In genomic region chr9:51007726-51008067, GRCm38 (mm10) we compare ENCODE assay signal across 9 mouse cellular contexts. TPM values are rescaled to one million over a fixed set of nuclear protein-coding genes. Genes with fewer than 3 reads are reported as not detected.
DNase-seq lines count a peak whose midpoint lies in the region; ATAC-seq and TF ChIP-seq lines count a peak whose summit lies in the region.
"Had no signal": no experiment of that assay in that cellular context is flagged by ENCODE, and none has a peak within 500 bp of the region (broad histone marks: within the 10 kb centered on the region; RNA-seq: fewer than 3 reads in every experiment).

No protein-coding gene starts in this region.

- no peak overlapping the region for H3K27ac ChIP-seq in heart, embryonic 11.5 days (ENCODE audit: low read depth, low read length)
- H3K27ac ChIP-seq in forebrain, embryonic 12.5 days, result no peak overlapping the region
- peak overlapping the region; percentile 79 for H3K27ac ChIP-seq in liver, embryonic 14.5 days

- peak overlapping the region; percentile 79 for H3K4me2 ChIP-seq in heart, embryonic 11.5 days
- H3K4me2 ChIP-seq in forebrain, embryonic 12.5 days, result peak overlapping the region; percentile 82
- H3K4me2 ChIP-seq in liver, embryonic 14.5 days (ENCODE audit: low read depth), result peak overlapping the region; percentile 88

- TF ChIP-seq CTCF in C2C12 (IDR thresholded peaks at IDR 0.05; ENCODE audit: control insufficient read depth, insufficient read depth, insufficient read length), result no peak
- no peak for TF ChIP-seq CTCF in liver, embryonic 14.5 days (IDR thresholded peaks at IDR 0.05; ENCODE audit: low read depth)

- H3K9ac ChIP-seq in heart, embryonic 11.5 days (ENCODE audit: low read depth, low read length), result peak overlapping the region; percentile 86
- peak overlapping the region; percentile 87 for H3K9ac ChIP-seq in forebrain, embryonic 12.5 days
- H3K9ac ChIP-seq in liver, embryonic 14.5 days (replicated peaks), result peak overlapping the region; percentile 88

- DNase-seq in heart, postnatal 36 days, result no peak
- no peak for DNase-seq in liver, embryonic 14.5 days (ENCODE audit: low read depth in 3 of 3, low spot score in 3 of 3)
- DNase-seq in left cerebral cortex, adult 9 months (ENCODE audit: low spot score in 2 of 2), result no peak
- DNase-seq in ovary, postnatal 10 days (ENCODE audit: low spot score), result no peak
- no peak for DNase-seq in left cerebral cortex, postnatal 14 days (ENCODE audit: low spot score in 2 of 2)
- DNase-seq: thymus, adult 18-20 months had no signal

- no peaks in the 10 kb centered on the region for H3K27me3 ChIP-seq in heart, embryonic 11.5 days (ENCODE audit: control insufficient read depth, insufficient read depth, low read length)
- no peaks in the 10 kb centered on the region for H3K27me3 ChIP-seq in C2C12 (ENCODE audit: control insufficient read depth, insufficient read depth, insufficient read length)
- 0 out of 2 replicates have a peak, but pooled peaks cover 4% of the 10 kb centered on the region for H3K27me3 ChIP-seq in forebrain, embryonic 12.5 days
- H3K27me3 ChIP-seq in liver, embryonic 14.5 days (ENCODE audit: control insufficient read depth, insufficient read depth, low read length), result no peaks in the 10 kb centered on the region

- peak overlapping the region; percentile 92 for H3K4me3 ChIP-seq in heart, embryonic 11.5 days (ENCODE audit: low read depth, low read length)
- H3K4me3 ChIP-seq in C2C12 (ENCODE audit: insufficient read depth, poor library complexity, severe bottlenecking), result peak overlapping the region; percentile 45
- H3K4me3 ChIP-seq in forebrain, embryonic 12.5 days (replicated peaks), result peak overlapping the region; percentile 86
- H3K4me3 ChIP-seq in liver, embryonic 14.5 days (ENCODE audit: insufficient read depth in 1 of 2, low read depth in 2 of 2, low read length in 2 of 2), result peak overlapping the region; percentile 83 to 88

- H3K79me2 ChIP-seq in C2C12 (ENCODE audit: control insufficient read depth, insufficient read depth), result peaks cover 50% of the 10 kb centered on the region

- peaks cover 15% of the 10 kb centered on the region for H3K79me3 ChIP-seq in C2C12 (ENCODE audit: low read depth)

- 13% methylated on average over 10 of the region's 10 CpGs for WGBS in heart, embryonic 11.5 days (ENCODE audit: insufficient replicate concordance)
- 13% methylated on average over 10 of the region's 10 CpGs for WGBS in forebrain, embryonic 12.5 days
- 8% methylated on average over 10 of the region's 10 CpGs for WGBS in liver, embryonic 14.5 days (ENCODE audit: insufficient replicate concordance)

- ATAC-seq in heart, embryonic 11.5 days (replicated peaks; ENCODE audit: insufficient number of reproducible peaks, low FRiP score, low TSS enrichment), result no peak
- no peak for ATAC-seq in forebrain, embryonic 12.5 days (ENCODE audit: low FRiP score)
- no peak for ATAC-seq in liver, embryonic 14.5 days (ENCODE audit: insufficient read depth)

- peak overlapping the region; percentile 66 for H3ac ChIP-seq in C2C12 (ENCODE audit: control insufficient read depth, insufficient read length, low read depth)

- peaks cover 8% of the 10 kb centered on the region; the same call in 1 of the 2 replicates for H3K4me1 ChIP-seq in heart, embryonic 11.5 days (ENCODE audit: control insufficient read depth, insufficient read depth, low read length)
- H3K4me1 ChIP-seq in forebrain, embryonic 12.5 days, result peaks cover 13% of the 10 kb centered on the region
- peaks cover 4 to 5% of the 10 kb centered on the region in 2 experiments for H3K4me1 ChIP-seq in liver, embryonic 14.5 days (replicated peaks; ENCODE audit: control insufficient read depth in 2 of 2, insufficient read depth in 2 of 2, low read length in 1 of 2)

- intact Hi-C loops in heart, postnatal 36 days (cut with DNase I), result loop anchor here (5.0 kb wide), 2 partner anchors 100 to 310 kb away; no protein-coding TSS in a partner anchor
- intact Hi-C loops in left cerebral cortex, postnatal 14 days (cut with DNase I), result no loop called here

- no peaks in the 10 kb centered on the region for H3K9me3 ChIP-seq in heart, embryonic 11.5 days (replicated peaks; ENCODE audit: control insufficient read depth, low read length)
- H3K9me3 ChIP-seq in forebrain, embryonic 12.5 days, result no peaks in the 10 kb centered on the region
- no peaks in the 10 kb centered on the region for H3K9me3 ChIP-seq in liver, embryonic 14.5 days (ENCODE audit: control insufficient read depth, low read length)

- no peaks in the 10 kb centered on the region for H3K36me3 ChIP-seq in heart, embryonic 11.5 days (ENCODE audit: control insufficient read depth, insufficient read depth, low read length)
- H3K36me3 ChIP-seq in C2C12 (ENCODE audit: control insufficient read depth, insufficient read depth), result no peaks in the 10 kb centered on the region
- H3K36me3 ChIP-seq in forebrain, embryonic 12.5 days (replicated peaks), result no peaks in the 10 kb centered on the region
- no peaks in the 10 kb centered on the region for H3K36me3 ChIP-seq in liver, embryonic 14.5 days (replicated peaks; ENCODE audit: control insufficient read depth, insufficient read depth, low read depth)

- no peak for TF ChIP-seq EP300 in liver, embryonic 14.5 days (IDR thresholded peaks at IDR 0.05; ENCODE audit: low read depth)

TF ChIP-seq in C2C12, 6 proteins besides CTCF, POLR2A, EP300 and RAD21:
- TF ChIP-seq USF1 (IDR thresholded peaks at IDR 0.05; ENCODE audit: low read depth) (no peak), MYOD1 (IDR thresholded peaks at IDR 0.05; ENCODE audit: control insufficient read depth, insufficient read length, low read depth) (no peak), CEBPB (IDR thresholded peaks at IDR 0.05; ENCODE audit: low read depth) (no peak)

RNA-seq across cellular contexts. Expression of gene Sik2, which starts 1.2 kb away (rescaled TPM):
- 15.6 and 17.1 TPM in 2 replicates for polyA plus RNA-seq in heart, embryonic 11.5 days (2014; fragmentation: Nextera tagmentation; extraction: Ambion mirVana)
- 10 to 100 TPM; 25.7 to 27.1 TPM for total RNA-seq in heart, postnatal 36 days (2021)
- polyA plus RNA-seq in C2C12 (2012; fragmentation: generic; extraction: Trizol), result 9.1 TPM
- polyA plus RNA-seq in forebrain, embryonic 12.5 days (2016; fragmentation: Nextera tagmentation; extraction: Ambion mirVana), result 14.9 and 16.2 TPM in 2 replicates
- polyA plus RNA-seq in liver, embryonic 14.5 days (2012; rRNA removed), result 6.9 and 8.7 TPM in 2 replicates
- 7.8 and 8.3 TPM in 2 replicates for polyA plus RNA-seq in liver, embryonic 14.5 days (2014; fragmentation: Nextera tagmentation; extraction: Ambion mirVana)
- total RNA-seq in left cerebral cortex, postnatal 14 days (2021), result 10 to 100 TPM; 49.0 to 54.6 TPM

RNA-seq across cellular contexts. Expression of gene Btg4, which starts 53.0 kb away (rescaled TPM):
- not detected in 2 replicates for polyA plus RNA-seq in heart, embryonic 11.5 days (2014; fragmentation: Nextera tagmentation; extraction: Ambion mirVana)
- not detected for total RNA-seq in heart, postnatal 36 days (2021)
- not detected for polyA plus RNA-seq in C2C12 (2012; fragmentation: generic; extraction: Trizol)
- polyA plus RNA-seq in forebrain, embryonic 12.5 days (2016; fragmentation: Nextera tagmentation; extraction: Ambion mirVana), result not detected in 2 replicates
- not detected in 2 replicates for polyA plus RNA-seq in liver, embryonic 14.5 days (2012; rRNA removed)
- polyA plus RNA-seq in liver, embryonic 14.5 days (2014; fragmentation: Nextera tagmentation; extraction: Ambion mirVana), result not detected in 2 replicates
- total RNA-seq in left cerebral cortex, postnatal 14 days (2021), result not detected
